Mouse (Mus musculus): ENCODE data around the gene Mobp.

GRCm38 (mm10) chr9:120134529-120135160 is 14.9 kb upstream of the Mobp start:
- TF ChIP-seq POLR2A (IDR thresholded peaks at IDR 0.05; ENCODE audit: insufficient read depth, low read depth, low read length): no peak
- no peak for TF ChIP-seq CTCF (IDR thresholded peaks at IDR 0.05; ENCODE audit: insufficient read depth, low read depth, low read length)
